Mouse (Mus musculus) kidney, adult 8-10 months (tissue): ENCODE results near the gene Rxfp1.

ENCODE experiments used
- DNase-seq, 2 experiments: peaks; one replicate each; pipeline ENCODE4 v3.0.0; 2022

Rxfp1 gene

GRCm38 (mm10) chr3:79737780-79738179, at the start of gene Rxfp1:
TSS of gene Rxfp1 (minus strand) at chr3:79737880.
- no peak for DNase-seq

GRCm38 (mm10) chr3:79784362-79784736, 46.7 kb upstream of the Rxfp1 start:
- DNase-seq: no peak

- no peak for DNase-seq
Measured at GRCm38 (mm10) chr3:79783630-79784361, 46.1 kb upstream of the Rxfp1 start.

GRCm38 (mm10) chr3:79772701-79773100, 35.0 kb upstream of the Rxfp1 start:
- DNase-seq: no peak

GRCm38 (mm10) chr3:79753736-79754135, 16.1 kb upstream of the Rxfp1 start:
- no peak for DNase-seq

GRCm38 (mm10) chr3:79746585-79746984, 8.9 kb upstream of the Rxfp1 start:
- DNase-seq: no peak

- DNase-seq: no peak
Measured at GRCm38 (mm10) chr3:79745101-79745500, 7.4 kb upstream of the Rxfp1 start.

GRCm38 (mm10) chr3:79744415-79744814, 6.7 kb upstream of the Rxfp1 start:
- peak in 1 of 2 experiments; percentile 3 for DNase-seq

- no peak for DNase-seq
Measured at GRCm38 (mm10) chr3:79740351-79740750, 2.7 kb upstream of the Rxfp1 start.

GRCm38 (mm10) chr3:79738451-79738850, 771 bp upstream of the Rxfp1 start:
- DNase-seq: no peak

GRCm38 (mm10) chr3:79726506-79727075, 11.1 kb downstream of the Rxfp1 start:
- DNase-seq: no peak

- DNase-seq: no peak
Measured at GRCm38 (mm10) chr3:79720756-79721484, 16.8 kb downstream of the Rxfp1 start.

GRCm38 (mm10) chr3:79706436-79706835, 31.2 kb downstream of the Rxfp1 start:
- DNase-seq: no peak

GRCm38 (mm10) chr3:79703135-79703534, 34.5 kb downstream of the Rxfp1 start:
- no peak for DNase-seq

GRCm38 (mm10) chr3:79691957-79692356, 45.7 kb downstream of the Rxfp1 start:
- DNase-seq: no peak

- DNase-seq: no peak
Measured at GRCm38 (mm10) chr3:79690111-79690651, 47.5 kb downstream of the Rxfp1 start.

GRCm38 (mm10) chr3:79688101-79688500, 49.6 kb downstream of the Rxfp1 start:
- peak; percentile 46 to 55 for DNase-seq

GRCm38 (mm10) chr3:79683529-79683928, 54.2 kb downstream of the Rxfp1 start:
- DNase-seq: no peak

GRCm38 (mm10) chr3:79682351-79683132, 55.1 kb downstream of the Rxfp1 start:
- no peak for DNase-seq

- no peak for DNase-seq
Measured at GRCm38 (mm10) chr3:79676411-79676810, 61.3 kb downstream of the Rxfp1 start.

GRCm38 (mm10) chr3:79674641-79675040, 63.0 kb downstream of the Rxfp1 start:
- DNase-seq: no peak

GRCm38 (mm10) chr3:79673082-79673481, 64.6 kb downstream of the Rxfp1 start:
- DNase-seq: peak; percentile 16 to 50

GRCm38 (mm10) chr3:79672188-79672587, 65.5 kb downstream of the Rxfp1 start:
- no peak for DNase-seq
